Comparison of ENCODE assay signal across 8 mouse cellular contexts in genomic region chr12:86220200-86221021, GRCm38 (mm10). TPM values are rescaled to one million over a fixed set of nuclear protein-coding genes. Genes with fewer than 3 reads are reported as not detected.
DNase-seq lines count a peak whose midpoint lies in the region; ATAC-seq lines count a peak whose summit lies in the region.

No protein-coding gene starts in this region.

- no peak overlapping the region for H3K9ac ChIP-seq in kidney, embryonic 15.5 days
- peak overlapping the region; percentile 37; the same call in 1 of the 2 replicates for H3K9ac ChIP-seq in intestine, embryonic 15.5 days

- H3K9me3 ChIP-seq in kidney, embryonic 15.5 days (replicated peaks), result no peaks in the 10 kb centered on the region
- no peaks in the 10 kb centered on the region for H3K9me3 ChIP-seq in intestine, embryonic 15.5 days

- peak overlapping the region; percentile 71 for H3K4me2 ChIP-seq in kidney, embryonic 15.5 days
- peak overlapping the region; percentile 66 for H3K4me2 ChIP-seq in intestine, embryonic 15.5 days (replicated peaks)

- H3K4me1 ChIP-seq in kidney, embryonic 15.5 days, result peaks cover 24% of the 10 kb centered on the region
- H3K4me1 ChIP-seq in intestine, embryonic 15.5 days (replicated peaks), result 0 out of 2 replicates have a peak, but pooled peaks cover 2% of the 10 kb centered on the region

- H3K27me3 ChIP-seq in kidney, embryonic 15.5 days, result peaks cover 53% of the 10 kb centered on the region
- H3K27me3 ChIP-seq in intestine, embryonic 15.5 days (replicated peaks), result peaks cover 28% of the 10 kb centered on the region

- H3K36me3 ChIP-seq in kidney, embryonic 15.5 days, result no peaks in the 10 kb centered on the region
- no peaks in the 10 kb centered on the region for H3K36me3 ChIP-seq in intestine, embryonic 15.5 days

- peak overlapping the region; percentile 37 for H3K4me3 ChIP-seq in kidney, embryonic 15.5 days (replicated peaks)
- H3K4me3 ChIP-seq in intestine, embryonic 15.5 days (replicated peaks), result peak overlapping the region; percentile 31

- DNase-seq in kidney, postnatal 10 days, result no peak
- DNase-seq in embryo, embryonic 11 days, result peak; percentile 74
- DNase-seq in neural tube, embryonic 10.5 days (ENCODE audit: extremely low spot score, low spot score), result peak; percentile 52
- no peak for DNase-seq in gastrocnemius, postnatal 25 days
- no peak for DNase-seq in spleen, adult 12 weeks (ENCODE audit: low spot score)

- peak; percentile 67; the same call in 1 of the 2 replicates for ATAC-seq in kidney, embryonic 15.5 days (replicated peaks; ENCODE audit: low FRiP score)
- no peak for ATAC-seq in intestine, embryonic 15.5 days
- no peak for ATAC-seq in frontal cortex, adult (ENCODE audit: low TSS enrichment)

- WGBS in kidney, embryonic 15.5 days, result 6% methylated on average over 38 of the region's 38 CpGs
- WGBS in intestine, embryonic 15.5 days, result 6% methylated on average over 38 of the region's 38 CpGs

- no peak overlapping the region for H3K27ac ChIP-seq in kidney, embryonic 15.5 days
- no peak overlapping the region for H3K27ac ChIP-seq in intestine, embryonic 15.5 days

RNA-seq across cellular contexts. Expression of gene Gpatch2l, which starts 21.2 kb away (rescaled TPM):
- 14.6 and 15.3 TPM in 2 replicates for polyA plus RNA-seq in kidney, embryonic 15.5 days (2015; fragmentation: Nextera tagmentation; extraction: Ambion mirVana)
- polyA plus RNA-seq in intestine, embryonic 15.5 days (2015; fragmentation: Nextera tagmentation; extraction: Ambion mirVana), result 10.7 and 11.5 TPM in 2 replicates
- total RNA-seq in gastrocnemius, postnatal 25 days (2021), result 10 to 100 TPM; 10.7 to 10.8 TPM

Comparison
In these comparisons a context has a peak if more than half of its experiments do, and no peak if none do; other contexts are left out.
1. DNase-seq: peak in embryo, embryonic 11 days (single experiment) and neural tube, embryonic 10.5 days (single experiment); none in kidney, postnatal 10 days (single experiment), gastrocnemius, postnatal 25 days (single experiment) and spleen, adult 12 weeks (single experiment).